Mouse (Mus musculus): ENCODE measurements at regions not wholly inside any gene's neighbourhood (a gene's known extent, or its start where the extent isn't known, plus 50 kb on each side); places are given as distances from the start of the nearest gene placed in this dataset.

GRCm38 (mm10) chr1:76258217-76258616 lies 712.2 kb downstream of the Slc4a3 start:
- ATAC-seq (ENCODE audit: low read depth): no peak
- no peak overlapping the region for H3K9ac ChIP-seq (ENCODE audit: low read length)
- no peaks in the 10 kb centered on the region for H3K36me3 ChIP-seq (ENCODE audit: control insufficient read depth, insufficient read depth, low read length)
- H3K4me3 ChIP-seq (ENCODE audit: low read length): no peak overlapping the region
- no peak overlapping the region for H3K27ac ChIP-seq (ENCODE audit: low read length)
- no peaks in the 10 kb centered on the region for H3K27me3 ChIP-seq (ENCODE audit: control insufficient read depth, insufficient read depth, low read depth, low read length)
- no peak overlapping the region for H3K4me2 ChIP-seq (ENCODE audit: low read depth, low read length)
- H3K9me3 ChIP-seq (ENCODE audit: control insufficient read depth, low read length): no peaks in the 10 kb centered on the region
- H3K4me1 ChIP-seq (replicated peaks; ENCODE audit: control insufficient read depth, insufficient read depth, low read length): no peaks in the 10 kb centered on the region
- WGBS: 26% methylated on average over 4 of the region's 4 CpGs

GRCm38 (mm10) chr1:76276148-76276547 lies 730.1 kb downstream of the Slc4a3 start:
- H3K4me3 ChIP-seq (ENCODE audit: low read length): no peak overlapping the region
- no peak overlapping the region for H3K27ac ChIP-seq (ENCODE audit: low read length)
- H3K9ac ChIP-seq (ENCODE audit: low read length): no peak overlapping the region
- H3K27me3 ChIP-seq (ENCODE audit: control insufficient read depth, insufficient read depth, low read depth, low read length): no peaks in the 10 kb centered on the region
- H3K36me3 ChIP-seq (ENCODE audit: control insufficient read depth, insufficient read depth, low read length): no peaks in the 10 kb centered on the region
- peak; percentile 26 for ATAC-seq (ENCODE audit: low read depth)
- 17% methylated on average over 7 of the region's 7 CpGs for WGBS
- peak overlapping the region; percentile 22; the same call in 1 of the 2 replicates for H3K4me2 ChIP-seq (ENCODE audit: low read depth, low read length)
- 0 out of 2 replicates have a peak, but pooled peaks cover 3% of the 10 kb centered on the region for H3K4me1 ChIP-seq (replicated peaks; ENCODE audit: control insufficient read depth, insufficient read depth, low read length)
- H3K9me3 ChIP-seq (ENCODE audit: control insufficient read depth, low read length): no peaks in the 10 kb centered on the region

GRCm38 (mm10) chr1:76276624-76277023 lies 730.6 kb downstream of the Slc4a3 start:
- Histone ChIP-seq H3K9me3 (ENCODE audit: control insufficient read depth, low read length) (no peaks in the 10 kb centered on the region), H3K27ac (ENCODE audit: low read length) (no peak overlapping the region), H3K4me3 (ENCODE audit: low read length) (no peak overlapping the region), H3K9ac (ENCODE audit: low read length) (no peak overlapping the region), H3K4me1 (replicated peaks; ENCODE audit: control insufficient read depth, insufficient read depth, low read length) (0 out of 2 replicates have a peak, but pooled peaks cover 3% of the 10 kb centered on the region), H3K4me2 (ENCODE audit: low read depth, low read length) (no peak overlapping the region), H3K36me3 (ENCODE audit: control insufficient read depth, insufficient read depth, low read length) (no peaks in the 10 kb centered on the region), H3K27me3 (ENCODE audit: control insufficient read depth, insufficient read depth, low read depth, low read length) (no peaks in the 10 kb centered on the region)
- 43% methylated on average over 3 of the region's 3 CpGs for WGBS
- ATAC-seq (ENCODE audit: low read depth): no peak

- no peak overlapping the region for H3K4me3 ChIP-seq (ENCODE audit: low read length)
- H3K4me1 ChIP-seq (replicated peaks; ENCODE audit: control insufficient read depth, insufficient read depth, low read length): peaks cover 5% of the 10 kb centered on the region
- 16% methylated on average over 3 of the region's 3 CpGs for WGBS
- ATAC-seq (ENCODE audit: low read depth): peak; percentile 71
- no peak overlapping the region for H3K9ac ChIP-seq (ENCODE audit: low read length)
- no peaks in the 10 kb centered on the region for H3K36me3 ChIP-seq (ENCODE audit: control insufficient read depth, insufficient read depth, low read length)
- no peaks in the 10 kb centered on the region for H3K9me3 ChIP-seq (ENCODE audit: control insufficient read depth, low read length)
- no peaks in the 10 kb centered on the region for H3K27me3 ChIP-seq (ENCODE audit: control insufficient read depth, insufficient read depth, low read depth, low read length)
- no peak overlapping the region for H3K4me2 ChIP-seq (ENCODE audit: low read depth, low read length)
- no peak overlapping the region for H3K27ac ChIP-seq (ENCODE audit: low read length)
These were observed 737.3 kb downstream of the Slc4a3 start for GRCm38 (mm10) chr1:76283322-76283721.

GRCm38 (mm10) chr1:76322943-76323559 lies 777.0 kb downstream of the Slc4a3 start:
- no peak for ATAC-seq (ENCODE audit: low read depth)
- no peak overlapping the region for H3K9ac ChIP-seq (ENCODE audit: low read length)
- WGBS: 62% methylated on average over 4 of the region's 4 CpGs
- H3K4me3 ChIP-seq (ENCODE audit: low read length): no peak overlapping the region
- H3K4me2 ChIP-seq (ENCODE audit: low read depth, low read length): no peak overlapping the region
- no peaks in the 10 kb centered on the region for H3K9me3 ChIP-seq (ENCODE audit: control insufficient read depth, low read length)
- no peaks in the 10 kb centered on the region for H3K27me3 ChIP-seq (ENCODE audit: control insufficient read depth, insufficient read depth, low read depth, low read length)
- no peaks in the 10 kb centered on the region for H3K4me1 ChIP-seq (replicated peaks; ENCODE audit: control insufficient read depth, insufficient read depth, low read length)
- H3K27ac ChIP-seq (ENCODE audit: low read length): no peak overlapping the region
- no peaks in the 10 kb centered on the region for H3K36me3 ChIP-seq (ENCODE audit: control insufficient read depth, insufficient read depth, low read length)

- Histone ChIP-seq H3K36me3 (ENCODE audit: control insufficient read depth, insufficient read depth, low read length) (no peaks in the 10 kb centered on the region), H3K27ac (ENCODE audit: low read length) (no peak overlapping the region), H3K9ac (ENCODE audit: low read length) (no peak overlapping the region), H3K9me3 (ENCODE audit: control insufficient read depth, low read length) (no peaks in the 10 kb centered on the region), H3K4me2 (ENCODE audit: low read depth, low read length) (no peak overlapping the region), H3K4me1 (replicated peaks; ENCODE audit: control insufficient read depth, insufficient read depth, low read length) (no peaks in the 10 kb centered on the region), H3K27me3 (ENCODE audit: control insufficient read depth, insufficient read depth, low read depth, low read length) (no peaks in the 10 kb centered on the region), H3K4me3 (ENCODE audit: low read length) (no peak overlapping the region)
- 61% methylated on average over 4 of the region's 4 CpGs for WGBS
- ATAC-seq (ENCODE audit: low read depth): no peak
These were observed 777.5 kb downstream of the Slc4a3 start for GRCm38 (mm10) chr1:76323592-76323991.

- no peaks in the 10 kb centered on the region for H3K4me1 ChIP-seq (replicated peaks; ENCODE audit: control insufficient read depth, insufficient read depth, low read length)
- no peak for ATAC-seq (ENCODE audit: low read depth)
- H3K9ac ChIP-seq (ENCODE audit: low read length): no peak overlapping the region
- H3K27me3 ChIP-seq (ENCODE audit: control insufficient read depth, insufficient read depth, low read depth, low read length): no peaks in the 10 kb centered on the region
- H3K4me2 ChIP-seq (ENCODE audit: low read depth, low read length): no peak overlapping the region
- H3K9me3 ChIP-seq (ENCODE audit: control insufficient read depth, low read length): no peaks in the 10 kb centered on the region
- no peak overlapping the region for H3K4me3 ChIP-seq (ENCODE audit: low read length)
- H3K27ac ChIP-seq (ENCODE audit: low read length): no peak overlapping the region
- H3K36me3 ChIP-seq (ENCODE audit: control insufficient read depth, insufficient read depth, low read length): no peaks in the 10 kb centered on the region
These were observed 789.9 kb downstream of the Slc4a3 start for GRCm38 (mm10) chr1:76336011-76336410.

GRCm38 (mm10) chr1:76362106-76362505 lies 816.0 kb downstream of the Slc4a3 start:
- no peak overlapping the region for H3K4me2 ChIP-seq (ENCODE audit: low read depth, low read length)
- H3K4me3 ChIP-seq (ENCODE audit: low read length): no peak overlapping the region
- no peaks in the 10 kb centered on the region for H3K4me1 ChIP-seq (replicated peaks; ENCODE audit: control insufficient read depth, insufficient read depth, low read length)
- no peaks in the 10 kb centered on the region for H3K36me3 ChIP-seq (ENCODE audit: control insufficient read depth, insufficient read depth, low read length)
- H3K9ac ChIP-seq (ENCODE audit: low read length): no peak overlapping the region
- H3K9me3 ChIP-seq (ENCODE audit: control insufficient read depth, low read length): no peaks in the 10 kb centered on the region
- 85% methylated on average over 8 of the region's 8 CpGs for WGBS
- no peak for ATAC-seq (ENCODE audit: low read depth)
- H3K27ac ChIP-seq (ENCODE audit: low read length): no peak overlapping the region
- no peaks in the 10 kb centered on the region for H3K27me3 ChIP-seq (ENCODE audit: control insufficient read depth, insufficient read depth, low read depth, low read length)

GRCm38 (mm10) chr1:76373931-76374330 lies 827.9 kb downstream of the Slc4a3 start:
- Histone ChIP-seq H3K27ac (ENCODE audit: low read length) (no peak overlapping the region), H3K9ac (ENCODE audit: low read length) (no peak overlapping the region), H3K4me2 (ENCODE audit: low read depth, low read length) (no peak overlapping the region), H3K27me3 (ENCODE audit: control insufficient read depth, insufficient read depth, low read depth, low read length) (no peaks in the 10 kb centered on the region), H3K4me3 (ENCODE audit: low read length) (no peak overlapping the region), H3K9me3 (ENCODE audit: control insufficient read depth, low read length) (no peaks in the 10 kb centered on the region), H3K36me3 (ENCODE audit: control insufficient read depth, insufficient read depth, low read length) (no peaks in the 10 kb centered on the region), H3K4me1 (replicated peaks; ENCODE audit: control insufficient read depth, insufficient read depth, low read length) (no peaks in the 10 kb centered on the region)
- ATAC-seq (ENCODE audit: low read depth): no peak
- 63% methylated on average over 2 of the region's 2 CpGs for WGBS

- Histone ChIP-seq H3K4me2 (ENCODE audit: low read depth, low read length) (no peak overlapping the region), H3K4me1 (replicated peaks; ENCODE audit: control insufficient read depth, insufficient read depth, low read length) (no peaks in the 10 kb centered on the region), H3K4me3 (ENCODE audit: low read length) (no peak overlapping the region), H3K27me3 (ENCODE audit: control insufficient read depth, insufficient read depth, low read depth, low read length) (no peaks in the 10 kb centered on the region), H3K36me3 (ENCODE audit: control insufficient read depth, insufficient read depth, low read length) (no peaks in the 10 kb centered on the region), H3K9me3 (ENCODE audit: control insufficient read depth, low read length) (no peaks in the 10 kb centered on the region), H3K9ac (ENCODE audit: low read length) (no peak overlapping the region), H3K27ac (ENCODE audit: low read length) (no peak overlapping the region)
- ATAC-seq (ENCODE audit: low read depth): no peak
- WGBS: 42% methylated on average over 3 of the region's 3 CpGs
These were observed 832.1 kb downstream of the Slc4a3 start for GRCm38 (mm10) chr1:76378154-76378553.

All from lung, embryonic 16.5 days (tissue).